Mouse (Mus musculus) cerebellum, adult 9-11 months (tissue): ENCODE measurements around the gene Olfr1462.

Experiments used
- DNase-seq: peaks from one replicate; pipeline ENCODE4 v3.0.0; 2022

The Olfr1462 gene

DNA sequence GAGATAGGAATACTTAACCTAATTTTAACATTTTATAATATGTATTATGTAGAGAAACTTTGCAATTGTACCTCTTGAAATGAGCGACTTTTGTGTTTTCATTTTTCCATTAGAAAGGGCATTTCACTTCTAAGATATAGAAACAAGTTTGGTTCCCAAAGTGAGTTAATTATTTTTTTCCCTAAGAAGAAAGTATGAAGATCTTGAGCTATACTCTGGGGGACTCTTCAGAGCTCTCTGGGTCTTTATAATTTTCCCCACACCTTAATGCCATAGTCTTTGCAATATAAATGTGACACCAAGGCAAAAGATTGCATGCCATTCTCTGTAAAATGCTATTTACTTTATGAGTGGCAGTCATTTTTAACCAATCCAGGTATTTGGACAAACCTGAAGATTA lies at the start of gene Olfr1462:
Gene Olfr1462 (plus strand): TSS at position 301 of the 400 bp plus-strand sequence.
- no peak for DNase-seq

- no peak for DNase-seq
Observed at GRCm38 (mm10) chr19:13149449-13149848, 36.1 kb upstream of the Olfr1462 start, which contains the start of gene Olfr1459. Olfr1459 (minus strand) TSS chr19:13149549.

GRCm38 (mm10) chr19:13162700-13163099 lies 22.8 kb upstream of the Olfr1462 start, which contains the start of gene Olfr1461:
Olfr1461 (plus strand) TSS chr19:13163000.
- no peak for DNase-seq

- DNase-seq = no peak
Observed at GRCm38 (mm10) chr19:13221666-13222065, 36.1 kb downstream of the Olfr1462 start.

GRCm38 (mm10) chr19:13231028-13231427 lies 45.5 kb downstream of the Olfr1462 start, which contains the start of gene Olfr1463:
Olfr1463 (plus strand) TSS chr19:13231328.
- DNase-seq = no peak
